Mouse (Mus musculus): Measurements from ENCODE around the gene Thbs4. TPM values are rescaled to one million over a fixed set of nuclear protein-coding genes. Genes with fewer than 3 reads are reported as not detected.
A peak's percentile ranks its signal among the peaks of the same experiment; 100 is the strongest.
"Not testable (repeated sequence)": the region's sequence is repeated elsewhere in the genome, so short reads cannot be mapped to it uniquely, and the experiment has no call there.

The Thbs4 gene
- 4.5 and 4.8 TPM in 2 replicates for polyA plus RNA-seq (2014; fragmentation: Nextera tagmentation; extraction: Ambion mirVana)

DNA sequence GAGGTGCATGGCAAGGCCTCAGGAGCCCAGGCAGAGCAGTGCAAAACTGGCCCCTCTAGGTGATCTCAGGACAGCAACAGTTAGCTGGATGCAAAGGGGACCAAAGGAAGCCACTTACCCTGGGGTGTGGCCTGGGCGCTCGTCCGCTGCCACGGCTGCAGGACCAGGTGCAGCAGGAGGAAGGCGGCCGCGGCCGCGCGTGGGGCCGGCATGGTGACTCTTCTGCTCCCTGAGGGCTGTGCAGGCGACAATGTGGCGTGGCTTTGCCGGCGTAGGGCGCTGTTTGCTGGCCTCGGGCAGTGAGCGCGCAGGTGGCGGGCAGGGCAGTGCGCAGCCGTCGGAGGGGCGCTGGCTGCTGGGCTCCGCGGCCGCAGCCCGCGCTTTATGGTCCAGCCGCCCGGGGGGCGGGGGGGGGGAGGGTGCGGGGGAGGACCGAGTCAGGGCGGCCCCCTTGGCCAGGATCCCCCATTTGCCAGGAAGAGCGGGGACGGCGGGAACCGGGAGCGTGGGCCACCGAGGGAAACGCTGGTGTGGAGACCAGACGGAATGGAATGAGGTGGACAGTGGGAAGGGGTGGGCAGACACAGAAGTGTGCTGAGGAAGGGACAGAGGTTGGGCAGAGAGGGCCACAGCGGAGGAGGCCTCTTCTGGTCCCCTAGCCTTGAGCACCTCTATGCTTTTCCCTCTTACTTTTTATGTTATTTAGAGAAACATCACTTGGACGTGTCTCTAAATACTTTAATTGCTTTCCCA, at the start of gene Thbs4:
Gene Thbs4 (minus strand): TSS at position 357 of the 753 bp plus-strand sequence.
- no peak for ATAC-seq (ENCODE audit: insufficient number of reproducible peaks, insufficient read depth, low FRiP score, low read depth)
- peak within 1 kb of the TSS; percentile 27 for H3K4me3 ChIP-seq (ENCODE audit: low read depth, low read length)
- WGBS = 9% methylated on average over 31 of the region's 45 CpGs
- peaks cover 5% of the 10 kb centered on the region; the same call in 1 of the 2 replicates for H3K4me1 ChIP-seq (ENCODE audit: control insufficient read depth, insufficient read depth, low read length)
- H3K9ac ChIP-seq (replicated peaks; ENCODE audit: low read depth, low read length) = no peak within 1 kb of the TSS
- H3K4me2 ChIP-seq (replicated peaks; ENCODE audit: low read depth, low read length) = peak within 1 kb of the TSS; percentile 52
- H3K27ac ChIP-seq (ENCODE audit: low read length) = no peak within 1 kb of the TSS
- H3K9me3 ChIP-seq (ENCODE audit: control insufficient read depth, low read depth, low read length) = no peaks in the 10 kb centered on the region
- H3K36me3 ChIP-seq (ENCODE audit: control insufficient read depth, insufficient read depth, low read length) = no peaks in the 10 kb centered on the region
- H3K27me3 ChIP-seq (ENCODE audit: control insufficient read depth, insufficient read depth, low read length) = peaks cover 10% of the 10 kb centered on the region; the same call in 1 of the 2 replicates

DNA sequence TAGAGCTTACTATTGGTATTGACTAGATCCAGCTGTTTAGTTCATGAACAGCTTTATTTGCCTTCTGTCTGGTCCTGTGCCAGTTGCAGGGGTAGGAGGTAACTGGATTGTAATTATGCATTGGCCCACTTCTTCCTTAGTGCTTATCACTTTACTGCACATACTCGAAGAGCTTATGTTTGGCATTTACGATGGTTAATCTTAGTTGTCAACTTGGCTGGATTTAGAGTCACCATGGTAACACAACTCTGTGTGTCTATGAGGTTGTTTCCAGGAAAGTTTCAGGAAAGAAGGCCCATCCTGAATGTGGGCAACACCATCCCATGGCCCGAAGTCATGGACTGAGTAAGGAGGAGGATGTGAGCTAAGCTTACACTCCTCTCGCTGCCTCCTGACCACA, 38.5 kb upstream of the Thbs4 start:
- ATAC-seq (ENCODE audit: insufficient number of reproducible peaks, insufficient read depth, low FRiP score, low read depth) = no peak
- no peak overlapping the region for H3K27ac ChIP-seq (ENCODE audit: low read length)
- no peak overlapping the region for H3K4me2 ChIP-seq (replicated peaks; ENCODE audit: low read depth, low read length)
- no peaks in the 10 kb centered on the region for H3K36me3 ChIP-seq (ENCODE audit: control insufficient read depth, insufficient read depth, low read length)
- H3K27me3 ChIP-seq (ENCODE audit: control insufficient read depth, insufficient read depth, low read length) = no peaks in the 10 kb centered on the region
- H3K9ac ChIP-seq (replicated peaks; ENCODE audit: low read depth, low read length) = no peak overlapping the region
- H3K4me1 ChIP-seq (ENCODE audit: control insufficient read depth, insufficient read depth, low read length) = no peaks in the 10 kb centered on the region
- WGBS = 75% methylated on average over 4 of the region's 4 CpGs
- no peak overlapping the region for H3K4me3 ChIP-seq (ENCODE audit: low read depth, low read length)
- no peaks in the 10 kb centered on the region for H3K9me3 ChIP-seq (ENCODE audit: control insufficient read depth, low read depth, low read length)

DNA sequence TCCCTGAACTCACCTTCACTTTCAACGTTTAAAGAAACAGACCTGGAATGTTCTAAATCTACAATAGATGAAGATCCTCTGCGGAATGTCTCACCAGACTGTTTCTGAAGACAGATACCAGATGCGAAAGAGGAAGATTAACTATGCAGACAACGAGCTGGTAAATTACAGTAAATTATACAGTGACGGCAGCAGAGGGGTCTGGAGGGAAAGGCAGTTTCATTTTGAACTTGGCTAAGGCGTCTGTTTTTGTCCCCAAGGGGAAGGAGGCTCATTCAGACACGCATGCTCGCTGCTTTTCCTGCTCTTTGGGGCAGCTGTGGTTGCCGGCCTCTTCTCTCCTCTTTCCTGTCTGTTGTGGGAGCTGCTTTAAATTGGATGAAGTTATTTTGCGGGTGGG, 34.2 kb upstream of the Thbs4 start:
- Histone ChIP-seq H3K4me1 (ENCODE audit: control insufficient read depth, insufficient read depth, low read length) (no peaks in the 10 kb centered on the region), H3K27me3 (ENCODE audit: control insufficient read depth, insufficient read depth, low read length) (no peaks in the 10 kb centered on the region), H3K36me3 (ENCODE audit: control insufficient read depth, insufficient read depth, low read length) (no peaks in the 10 kb centered on the region), H3K9ac (replicated peaks; ENCODE audit: low read depth, low read length) (no peak overlapping the region), H3K27ac (ENCODE audit: low read length) (no peak overlapping the region), H3K4me2 (replicated peaks; ENCODE audit: low read depth, low read length) (no peak overlapping the region), H3K9me3 (ENCODE audit: control insufficient read depth, low read depth, low read length) (no peaks in the 10 kb centered on the region), H3K4me3 (ENCODE audit: low read depth, low read length) (no peak overlapping the region)
- 41% methylated on average over 10 of the region's 10 CpGs for WGBS
- no peak for ATAC-seq (ENCODE audit: insufficient number of reproducible peaks, insufficient read depth, low FRiP score, low read depth)

DNA sequence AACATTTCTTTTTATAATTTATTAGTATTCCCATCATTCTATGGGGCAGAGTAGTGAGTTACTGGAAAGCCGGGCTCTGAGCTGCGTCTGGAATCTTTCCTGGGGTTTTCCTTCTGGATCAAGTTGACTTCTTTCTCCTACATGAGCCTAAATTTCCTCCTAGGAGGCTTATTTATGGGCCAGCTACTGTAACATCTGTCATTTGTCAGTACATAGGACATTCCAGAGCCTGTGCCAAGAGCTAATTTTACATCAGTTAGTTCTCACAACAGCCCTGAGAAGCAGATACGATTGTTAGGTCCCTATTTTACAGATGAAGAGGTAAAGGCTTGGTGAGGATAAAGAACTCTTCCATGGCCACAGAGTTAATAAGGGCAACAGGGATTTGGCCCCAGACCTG, 22.7 kb upstream of the Thbs4 start:
- Histone ChIP-seq H3K27me3 (ENCODE audit: control insufficient read depth, insufficient read depth, low read length) (no peaks in the 10 kb centered on the region), H3K9ac (replicated peaks; ENCODE audit: low read depth, low read length) (no peak overlapping the region), H3K9me3 (ENCODE audit: control insufficient read depth, low read depth, low read length) (no peaks in the 10 kb centered on the region), H3K4me3 (ENCODE audit: low read depth, low read length) (no peak overlapping the region), H3K4me2 (replicated peaks; ENCODE audit: low read depth, low read length) (no peak overlapping the region), H3K4me1 (ENCODE audit: control insufficient read depth, insufficient read depth, low read length) (no peaks in the 10 kb centered on the region), H3K27ac (ENCODE audit: low read length) (no peak overlapping the region), H3K36me3 (ENCODE audit: control insufficient read depth, insufficient read depth, low read length) (no peaks in the 10 kb centered on the region)
- WGBS = 44% methylated on average over 3 of the region's 3 CpGs
- ATAC-seq (ENCODE audit: insufficient number of reproducible peaks, insufficient read depth, low FRiP score, low read depth) = no peak

DNA sequence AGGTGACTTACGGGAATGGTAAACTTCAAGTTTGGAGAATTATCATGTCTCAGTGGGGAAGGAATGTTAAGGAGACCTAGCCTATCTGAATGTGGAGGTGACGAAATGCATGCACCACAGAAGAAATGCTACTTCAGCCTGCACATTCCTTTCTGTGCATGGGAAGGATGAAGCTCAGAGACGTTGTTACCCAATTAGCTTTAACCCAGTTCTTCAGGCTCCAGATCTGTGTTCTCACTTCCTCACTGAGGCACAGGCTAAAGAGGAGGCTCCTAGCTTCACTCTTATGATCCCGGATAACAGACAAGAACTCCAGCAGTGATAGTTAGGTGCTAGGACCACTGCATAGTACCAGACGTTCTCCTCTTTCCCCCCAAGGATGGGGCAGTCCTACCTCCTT, 21.7 kb upstream of the Thbs4 start:
- Histone ChIP-seq H3K9ac (replicated peaks; ENCODE audit: low read depth, low read length) (no peak overlapping the region), H3K4me2 (replicated peaks; ENCODE audit: low read depth, low read length) (no peak overlapping the region), H3K9me3 (ENCODE audit: control insufficient read depth, low read depth, low read length) (no peaks in the 10 kb centered on the region), H3K4me3 (ENCODE audit: low read depth, low read length) (no peak overlapping the region), H3K27ac (ENCODE audit: low read length) (no peak overlapping the region), H3K36me3 (ENCODE audit: control insufficient read depth, insufficient read depth, low read length) (no peaks in the 10 kb centered on the region), H3K4me1 (ENCODE audit: control insufficient read depth, insufficient read depth, low read length) (no peaks in the 10 kb centered on the region), H3K27me3 (ENCODE audit: control insufficient read depth, insufficient read depth, low read length) (no peaks in the 10 kb centered on the region)
- WGBS = 78% methylated on average over 5 of the region's 5 CpGs
- no peak for ATAC-seq (ENCODE audit: insufficient number of reproducible peaks, insufficient read depth, low FRiP score, low read depth)

DNA sequence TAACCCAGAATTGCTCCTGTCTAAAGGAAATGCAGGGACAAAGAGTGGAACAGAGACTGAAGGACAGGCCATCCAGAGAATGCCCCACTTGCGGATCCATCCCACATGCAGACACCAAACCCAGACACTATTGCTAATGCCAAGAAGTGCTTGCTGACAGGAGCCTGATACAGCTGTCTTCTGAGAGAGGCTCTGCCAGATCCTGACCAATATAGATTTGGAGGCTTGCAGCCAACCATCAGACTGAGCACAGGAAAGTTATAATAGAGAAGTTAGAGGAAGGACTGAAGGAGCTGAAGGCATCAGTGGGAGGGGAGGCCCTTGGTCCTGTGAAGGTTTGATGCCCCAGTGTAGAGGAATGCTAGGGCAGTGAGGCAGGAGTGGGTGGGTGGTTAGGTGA, 16.0 kb upstream of the Thbs4 start:
- H3K4me2 ChIP-seq (replicated peaks; ENCODE audit: low read depth, low read length); H3K27ac ChIP-seq (ENCODE audit: low read length); H3K9me3 ChIP-seq (ENCODE audit: control insufficient read depth, low read depth, low read length); H3K36me3 ChIP-seq (ENCODE audit: control insufficient read depth, insufficient read depth, low read length); H3K27me3 ChIP-seq (ENCODE audit: control insufficient read depth, insufficient read depth, low read length); ATAC-seq (ENCODE audit: insufficient number of reproducible peaks, insufficient read depth, low FRiP score, low read depth); H3K4me3 ChIP-seq (ENCODE audit: low read depth, low read length); H3K4me1 ChIP-seq (ENCODE audit: control insufficient read depth, insufficient read depth, low read length); H3K9ac ChIP-seq (replicated peaks; ENCODE audit: low read depth, low read length): not testable (repeated sequence)
- 77% methylated on average over 1 of the region's 1 CpGs for WGBS

DNA sequence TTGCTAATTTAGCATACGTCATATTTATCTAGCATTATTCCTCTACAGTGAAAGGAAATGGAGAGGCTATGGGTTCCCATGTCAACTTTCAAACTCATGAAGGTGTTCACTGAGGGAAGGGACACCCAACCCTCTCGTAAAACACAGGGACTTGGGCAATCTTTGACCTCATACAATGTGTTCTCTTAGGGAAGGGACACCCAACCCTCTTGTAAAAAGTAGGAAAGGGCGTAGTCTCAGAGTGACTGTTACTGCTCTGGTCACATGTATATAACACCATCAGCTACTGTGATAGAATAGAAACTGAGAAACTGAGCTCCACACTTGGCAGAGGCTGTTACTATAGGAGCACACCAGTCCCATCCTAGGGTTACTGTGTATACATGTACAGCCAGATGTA, 13.2 kb upstream of the Thbs4 start:
- 92% methylated on average over 3 of the region's 3 CpGs for WGBS
- H3K36me3 ChIP-seq (ENCODE audit: control insufficient read depth, insufficient read depth, low read length) = no peaks in the 10 kb centered on the region
- H3K9me3 ChIP-seq (ENCODE audit: control insufficient read depth, low read depth, low read length) = no peaks in the 10 kb centered on the region
- H3K9ac ChIP-seq (replicated peaks; ENCODE audit: low read depth, low read length) = no peak overlapping the region
- no peak for ATAC-seq (ENCODE audit: insufficient number of reproducible peaks, insufficient read depth, low FRiP score, low read depth)
- H3K27me3 ChIP-seq (ENCODE audit: control insufficient read depth, insufficient read depth, low read length) = no peaks in the 10 kb centered on the region
- no peak overlapping the region for H3K27ac ChIP-seq (ENCODE audit: low read length)
- H3K4me3 ChIP-seq (ENCODE audit: low read depth, low read length) = no peak overlapping the region
- H3K4me1 ChIP-seq (ENCODE audit: control insufficient read depth, insufficient read depth, low read length) = no peaks in the 10 kb centered on the region
- H3K4me2 ChIP-seq (replicated peaks; ENCODE audit: low read depth, low read length) = no peak overlapping the region

DNA sequence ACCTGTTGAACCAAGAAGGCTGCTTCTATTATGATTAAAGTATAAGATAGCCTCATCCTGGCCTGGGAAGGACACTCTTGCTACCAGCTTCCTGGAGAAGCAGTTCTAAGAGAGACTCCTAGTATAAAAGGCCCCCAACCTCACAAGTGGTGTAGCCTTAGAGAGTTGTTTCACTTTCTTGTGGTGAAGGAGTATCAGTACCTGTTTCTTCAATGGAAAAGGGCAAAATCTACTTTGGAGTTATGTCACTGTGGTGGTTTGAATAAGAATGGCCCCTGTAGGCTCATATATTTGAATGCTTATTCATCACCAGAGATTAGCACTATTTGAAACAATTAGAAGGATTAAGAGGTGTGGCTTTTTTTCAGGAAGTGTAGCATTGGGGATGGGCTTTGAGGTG, 12.2 kb upstream of the Thbs4 start:
- Histone ChIP-seq H3K27ac (ENCODE audit: low read length) (no peak overlapping the region), H3K27me3 (ENCODE audit: control insufficient read depth, insufficient read depth, low read length) (no peaks in the 10 kb centered on the region), H3K4me2 (replicated peaks; ENCODE audit: low read depth, low read length) (no peak overlapping the region), H3K4me1 (ENCODE audit: control insufficient read depth, insufficient read depth, low read length) (no peaks in the 10 kb centered on the region), H3K9me3 (ENCODE audit: control insufficient read depth, low read depth, low read length) (no peaks in the 10 kb centered on the region), H3K36me3 (ENCODE audit: control insufficient read depth, insufficient read depth, low read length) (no peaks in the 10 kb centered on the region), H3K4me3 (ENCODE audit: low read depth, low read length) (no peak overlapping the region), H3K9ac (replicated peaks; ENCODE audit: low read depth, low read length) (no peak overlapping the region)
- no peak for ATAC-seq (ENCODE audit: insufficient number of reproducible peaks, insufficient read depth, low FRiP score, low read depth)
